Mouse (Mus musculus) liver, adult 2 months (tissue): ENCODE data around the gene Mdga1.

Source experiments
- CTCF ChIP-seq: fragments of 200-500 bp; IDR thresholded peaks from 2 replicates; pipeline ENCODE4 v1.5.1; 2011; ENCODE audit warnings: low read depth, low read length, control low read depth
- POLR2A ChIP-seq: fragments of 200-500 bp; IDR thresholded peaks from 2 replicates; pipeline ENCODE4 v1.6.1; 2011; ENCODE audit warnings: low read length, control low read depth; ENCODE audit not compliant: insufficient read depth; ENCODE audit errors: extremely low read depth

DNA sequence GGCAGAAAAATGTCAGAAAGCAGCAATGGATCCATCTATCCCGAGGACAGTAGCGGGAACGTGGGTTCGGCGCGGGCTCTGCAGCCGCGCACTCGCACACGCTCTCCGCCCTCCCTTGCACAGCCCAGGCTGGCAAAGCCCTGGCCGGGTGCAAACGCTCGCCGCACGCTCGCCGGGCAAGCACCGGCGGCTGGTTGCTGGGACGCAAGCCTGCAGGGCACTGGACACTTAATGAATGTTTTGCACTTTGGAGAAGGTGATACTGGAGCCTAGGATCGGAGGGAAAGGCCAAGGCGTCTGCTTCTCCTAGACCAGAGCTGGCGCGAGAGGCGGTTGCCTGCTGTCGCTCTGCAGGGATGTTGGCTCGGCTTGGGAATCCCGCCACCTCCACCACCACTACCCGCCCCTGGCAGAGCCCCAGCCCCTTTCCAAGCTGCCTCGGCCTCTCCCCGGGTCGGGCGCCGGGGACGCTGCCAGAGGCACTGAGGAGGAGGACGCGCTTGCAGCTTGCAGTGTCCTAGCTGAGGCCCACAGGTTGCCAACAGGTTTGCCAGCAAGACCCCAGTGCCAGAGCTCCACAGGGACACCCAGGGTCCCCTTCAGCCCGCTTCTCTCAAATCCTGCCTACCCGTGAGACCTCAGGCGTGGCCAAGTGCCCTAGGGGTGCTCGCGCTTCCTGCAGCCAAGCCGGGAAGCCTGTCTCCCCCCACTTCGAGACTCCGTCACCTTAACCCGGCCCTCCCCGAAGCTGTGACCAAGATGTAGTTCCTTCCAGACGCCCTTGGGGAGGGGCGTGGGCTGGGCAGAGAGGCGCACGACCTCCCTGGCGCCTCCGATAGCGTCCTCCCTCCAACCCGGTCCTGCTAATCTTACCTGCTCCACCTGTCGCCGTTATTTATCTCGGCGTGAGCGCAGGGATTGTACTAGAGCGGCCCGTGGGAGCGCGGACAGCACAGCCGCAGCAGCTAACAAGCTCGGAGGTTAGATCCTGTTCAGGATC lies 80.6 kb downstream of the Mdga1 start:
- TF ChIP-seq CTCF (no peak), POLR2A (no peak)
